Mouse (Mus musculus) thymus, postnatal 14 days (tissue): ENCODE measurements at regions not wholly inside any gene's neighbourhood (a gene's known extent, or its start where the extent isn't known, plus 50 kb on each side); places are given as distances from the start of the nearest gene placed in this dataset.

ENCODE experiments used
- DNase-seq: peaks from one replicate; pipeline ENCODE4 v3.0.0; 2021

GRCm38 (mm10) chr16:76827674-76828441, 185.6 kb upstream of the Usp25 start:
- DNase-seq = no peak

DNA sequence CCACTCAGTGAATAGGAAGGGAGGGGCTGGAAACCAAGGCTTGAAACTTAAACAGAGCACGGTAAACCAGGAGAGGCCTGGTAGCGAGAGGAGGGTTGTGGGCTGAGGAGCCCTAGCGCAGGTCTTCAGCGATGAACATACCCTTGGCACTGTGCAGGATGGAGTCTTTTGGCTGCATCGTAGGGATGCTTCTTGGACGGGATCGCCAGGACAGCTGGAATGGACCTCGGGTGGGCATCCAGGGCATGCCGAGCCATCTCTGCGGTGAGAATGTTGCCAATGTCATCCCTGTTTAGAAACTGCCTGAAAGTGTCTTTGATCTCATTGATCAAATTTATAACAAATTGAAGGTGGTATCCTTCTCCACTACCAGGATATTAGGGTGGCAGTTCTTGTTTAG, 192.2 kb upstream of the Usp25 start:
- no peak for DNase-seq

DNA sequence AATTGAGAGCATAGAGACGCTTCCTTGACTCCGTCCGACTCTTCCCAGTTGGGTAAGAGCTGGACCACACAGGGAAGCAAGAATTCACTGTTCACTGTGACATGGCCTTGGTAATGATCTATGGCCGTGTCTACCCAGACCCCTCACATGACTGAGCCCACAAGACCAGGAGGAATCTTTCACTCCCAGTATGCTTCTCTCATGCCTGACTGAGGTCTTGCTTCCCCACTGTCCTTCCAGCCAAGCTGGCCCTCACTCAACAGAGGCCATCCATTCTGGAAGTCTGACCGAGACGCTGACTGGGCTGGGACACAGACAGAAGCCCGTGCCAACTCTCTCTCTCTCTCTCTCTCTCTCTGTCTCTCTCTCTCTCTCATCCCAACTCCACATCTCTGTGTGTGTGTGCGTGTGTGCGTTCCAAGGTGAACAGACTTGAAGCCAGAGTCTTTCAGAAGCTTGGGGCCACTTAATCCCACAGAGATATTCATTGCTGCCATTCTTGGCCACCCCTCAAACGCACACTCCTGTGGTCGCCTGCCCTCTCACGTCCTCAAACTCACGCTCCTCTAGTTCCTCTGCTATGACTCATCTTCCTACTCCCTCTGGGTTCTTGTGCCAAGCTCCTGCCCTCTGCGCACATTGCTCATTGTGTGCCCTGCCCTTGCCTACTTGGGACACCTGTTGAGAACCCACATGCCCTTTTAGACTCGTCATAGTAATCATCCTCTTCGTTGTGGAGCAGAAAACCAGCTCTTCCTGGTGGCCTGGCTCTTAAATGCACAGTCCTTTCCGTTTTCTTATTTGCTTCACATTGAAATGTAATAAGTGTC, 197.2 kb upstream of the Usp25 start:
- no peak for DNase-seq

- DNase-seq = peak; percentile 41
Measured at GRCm38 (mm10) chr16:76803725-76804124, 209.8 kb upstream of the Usp25 start.

DNA sequence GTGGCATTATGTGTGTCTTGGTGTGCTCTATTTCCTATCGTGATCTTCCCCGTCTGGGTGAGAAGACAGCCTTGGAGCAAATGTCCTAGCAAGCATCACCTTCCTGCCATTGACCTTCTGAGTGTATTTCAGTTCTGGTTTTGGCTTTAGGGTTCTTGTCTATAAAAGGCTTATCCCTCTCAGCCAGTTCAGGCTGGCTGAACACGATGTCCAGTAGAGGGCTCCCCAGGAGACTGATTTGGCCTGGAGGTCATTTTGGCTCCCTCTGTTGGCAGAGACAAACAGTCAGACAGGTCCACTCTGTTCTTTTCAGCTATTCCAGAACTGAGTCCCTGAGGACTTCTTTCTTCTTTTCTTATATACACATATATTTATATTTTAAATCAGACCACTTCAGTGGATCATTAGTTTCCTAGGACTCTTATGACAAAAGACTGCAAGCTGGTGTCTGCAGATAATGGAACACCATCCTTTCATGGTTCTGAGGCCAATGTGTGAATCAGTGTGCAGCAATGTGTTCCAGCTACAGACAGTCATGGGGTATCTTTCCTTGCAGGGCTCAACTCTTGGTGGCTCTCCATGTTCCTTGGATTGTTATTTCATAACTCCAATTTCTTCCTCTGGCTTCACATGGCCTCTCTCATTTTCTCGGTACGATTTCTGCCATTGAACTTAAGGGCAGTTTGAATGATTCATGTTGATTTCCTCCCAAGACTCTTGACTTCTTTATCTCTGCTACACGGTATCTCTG, 226.9 kb upstream of the Usp25 start:
- peak; percentile 63 for DNase-seq

DNA sequence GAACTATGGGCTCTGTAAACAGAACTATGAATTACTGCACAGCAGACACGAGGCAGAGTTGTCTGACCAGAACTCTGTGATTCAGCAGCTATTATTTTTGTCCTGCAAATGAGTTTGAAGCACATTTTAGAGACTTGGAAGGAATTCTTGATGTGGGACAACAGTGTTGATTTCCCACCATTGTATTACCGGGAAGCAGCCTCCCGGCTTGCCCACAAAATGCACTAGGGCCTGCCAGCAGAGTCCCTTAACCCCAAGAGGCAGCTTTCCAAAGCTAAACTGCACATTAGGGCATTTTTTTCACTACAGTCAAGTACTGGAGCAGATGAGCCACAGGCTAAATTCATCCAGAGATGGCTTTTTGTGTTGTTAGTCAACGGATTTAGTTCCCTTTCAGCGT, 230.8 kb upstream of the Usp25 start:
- no peak for DNase-seq

- no peak for DNase-seq
Measured at GRCm38 (mm10) chr16:76775790-76776189, 237.7 kb upstream of the Usp25 start.

- no peak for DNase-seq
Measured at GRCm38 (mm10) chr16:76774032-76774431, 239.5 kb upstream of the Usp25 start.

DNA sequence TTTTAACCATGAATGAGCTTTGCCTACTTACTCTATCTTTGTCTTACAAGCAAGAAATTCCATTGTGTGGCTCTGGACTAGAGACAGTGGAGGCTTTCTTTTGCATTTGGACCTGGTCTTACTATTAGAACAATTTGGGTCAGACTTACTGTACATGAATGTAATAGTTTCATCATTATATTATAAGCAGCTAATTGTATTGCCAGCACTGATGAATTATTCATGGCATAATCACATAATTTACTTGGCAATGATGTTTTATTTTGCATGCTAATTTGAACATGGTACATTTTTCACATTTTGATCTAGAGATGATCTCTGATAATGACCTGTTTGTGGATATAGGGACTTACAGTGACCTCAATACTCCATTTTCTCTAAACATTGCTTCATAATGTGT, 240.0 kb upstream of the Usp25 start:
- DNase-seq = no peak

- DNase-seq = peak; percentile 85
Measured at GRCm38 (mm10) chr16:76768607-76769006, 244.9 kb upstream of the Usp25 start.

DNA sequence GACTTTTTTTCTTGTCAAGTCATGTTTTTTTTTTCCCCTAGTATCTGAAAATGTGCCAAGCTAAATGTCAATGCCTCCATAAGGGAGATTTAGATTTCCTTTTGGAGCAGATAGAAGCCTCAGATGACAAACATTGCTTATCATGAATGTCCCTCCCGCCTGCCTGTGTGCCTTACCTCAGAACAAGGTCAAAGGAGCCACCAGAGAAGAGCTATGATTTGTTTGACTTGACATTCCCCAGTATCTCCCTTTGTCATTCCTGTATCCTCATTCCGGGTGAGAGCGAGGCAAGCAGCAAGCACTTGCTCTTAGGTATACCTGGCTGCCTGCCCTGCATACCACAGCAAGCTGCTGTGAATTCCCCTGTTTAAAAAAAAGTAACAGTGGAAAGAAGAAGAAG, 246.9 kb upstream of the Usp25 start:
- no peak for DNase-seq

GRCm38 (mm10) chr16:76765536-76765935, 248.0 kb upstream of the Usp25 start:
- DNase-seq = peak; percentile 43

DNA sequence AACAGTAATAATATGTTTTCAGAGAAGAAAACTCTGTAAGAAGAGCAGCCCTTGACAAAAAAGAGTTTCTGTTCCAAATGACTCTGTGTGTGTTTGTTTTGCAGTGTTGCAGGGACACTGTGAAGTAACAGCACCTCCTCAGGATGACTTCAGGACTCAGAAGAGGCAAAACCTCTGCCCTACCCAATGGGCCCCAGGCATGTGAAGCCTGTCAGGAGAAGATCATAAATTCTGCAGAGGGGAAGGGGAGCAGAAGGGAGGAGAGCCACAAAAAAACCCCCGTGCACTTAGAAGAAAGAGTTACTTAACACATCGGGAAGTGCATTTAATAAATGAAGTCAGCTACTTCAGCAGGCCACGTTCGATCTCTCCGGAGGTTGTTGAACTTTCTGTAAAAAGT, 248.5 kb upstream of the Usp25 start:
- DNase-seq = peak; percentile 25

DNA sequence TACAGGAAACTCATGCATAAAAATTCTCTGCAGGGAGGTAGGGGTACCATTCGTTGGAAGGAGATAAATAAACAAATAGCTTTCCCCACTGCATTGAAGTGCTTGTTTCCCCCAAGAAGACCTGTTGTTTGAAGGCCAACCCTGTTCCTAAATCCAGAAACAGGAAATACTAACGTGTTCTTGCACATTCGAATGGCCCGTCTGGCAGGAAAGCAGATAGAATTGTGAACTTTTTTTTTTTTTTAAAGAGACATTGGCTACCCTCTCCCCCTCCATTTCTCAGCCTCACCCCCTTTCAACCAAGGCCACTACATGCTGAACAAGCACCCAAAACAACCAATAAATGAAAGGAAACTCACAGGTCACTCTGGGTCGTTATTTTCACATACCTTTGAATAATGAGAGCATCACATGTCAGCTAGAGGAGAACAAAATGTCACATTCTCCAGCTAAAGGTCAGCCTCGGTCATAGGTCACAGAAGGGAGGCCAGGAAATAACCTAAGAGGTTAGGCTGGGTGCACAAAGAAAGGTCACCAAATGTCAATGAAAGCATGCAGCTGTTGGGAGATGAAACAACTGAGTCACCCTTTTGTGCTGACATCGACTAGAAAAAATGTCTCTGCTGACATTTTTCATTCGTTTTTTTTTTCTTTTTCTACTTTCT, 250.8 kb upstream of the Usp25 start:
- DNase-seq = peak; percentile 26

DNA sequence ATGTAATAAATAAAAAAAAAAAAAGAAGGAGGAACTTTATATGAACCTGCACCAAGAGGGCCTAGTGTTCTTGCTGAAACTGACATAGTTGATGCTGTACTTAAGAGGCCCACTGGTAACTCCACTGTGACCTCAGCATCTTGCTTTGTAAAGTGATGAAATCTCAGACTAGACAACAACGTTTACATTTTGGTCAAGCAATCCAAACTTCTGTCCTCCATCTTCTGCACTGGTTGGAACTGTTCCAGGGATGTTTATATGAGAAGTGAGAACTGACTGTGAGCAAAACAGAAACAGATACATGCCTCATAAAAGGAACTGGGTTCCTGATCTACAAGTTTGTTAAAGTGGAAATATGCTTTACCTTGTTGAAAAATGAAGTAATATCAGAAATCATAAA, 251.7 kb upstream of the Usp25 start:
- no peak for DNase-seq

GRCm38 (mm10) chr16:76761004-76761403, 252.5 kb upstream of the Usp25 start:
- DNase-seq = no peak

- DNase-seq = no peak
Measured at GRCm38 (mm10) chr16:76754871-76755270, 258.6 kb upstream of the Usp25 start.

GRCm38 (mm10) chr16:76746385-76746784, 267.1 kb upstream of the Usp25 start:
- DNase-seq = no peak

DNA sequence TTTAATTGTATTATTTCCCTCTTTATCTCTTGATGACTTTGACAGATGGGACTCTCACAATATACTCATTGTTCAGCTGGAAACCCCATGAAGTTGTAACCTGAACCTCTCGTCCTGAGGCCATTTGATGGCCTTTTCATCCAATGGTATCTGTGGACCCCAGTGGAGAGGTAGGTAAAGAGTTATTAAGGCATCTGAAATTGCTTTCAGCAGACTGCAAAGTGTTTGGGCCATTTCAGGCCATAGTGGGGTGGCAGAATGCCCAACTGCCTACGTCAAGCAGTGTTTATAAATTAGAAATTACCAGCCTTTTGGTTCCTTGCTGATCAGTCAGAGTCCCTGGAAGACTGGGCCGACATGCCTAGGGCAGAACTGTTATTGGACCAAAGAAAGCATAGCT, 272.4 kb upstream of the Usp25 start:
- no peak for DNase-seq

GRCm38 (mm10) chr16:76725991-76726390, 287.5 kb upstream of the Usp25 start:
- DNase-seq = no peak

GRCm38 (mm10) chr16:76725271-76725670, 288.2 kb upstream of the Usp25 start:
- no peak for DNase-seq

DNA sequence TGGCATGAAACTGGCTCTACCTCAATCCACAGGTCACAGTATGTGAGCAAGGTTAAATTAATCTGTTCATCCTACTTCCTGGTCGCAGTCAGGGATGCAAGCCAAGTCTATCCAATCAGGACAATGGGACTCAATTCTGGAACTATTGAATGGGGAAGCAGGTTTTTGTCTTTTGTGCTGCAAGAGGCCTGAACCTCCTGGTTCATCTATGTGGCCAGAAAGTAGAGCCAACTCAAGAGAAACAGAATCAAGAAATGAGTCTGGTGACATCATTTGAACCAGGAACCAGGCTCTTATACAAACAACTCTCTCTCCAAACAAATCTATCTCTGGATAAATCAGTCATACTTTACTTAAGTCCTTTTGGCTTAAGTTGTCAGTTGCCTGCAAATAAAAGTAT, 294.7 kb upstream of the Usp25 start:
- no peak for DNase-seq

- DNase-seq = no peak
Measured at GRCm38 (mm10) chr16:76718147-76718546, 295.4 kb upstream of the Usp25 start.
